Mouse (Mus musculus): Measurements from ENCODE around the gene Immp2l. TPM values are rescaled to one million over a fixed set of nuclear protein-coding genes. Genes with fewer than 3 reads are reported as not detected.
A peak's percentile ranks its signal among the peaks of the same experiment; 100 is the strongest.
"Not testable (repeated sequence)": the region's sequence is repeated elsewhere in the genome, so short reads cannot be mapped to it uniquely, and the experiment has no call there.

Immp2l gene
- polyA plus RNA-seq, 1 experiment from 2014 or later: 9.2 TPM

DNA sequence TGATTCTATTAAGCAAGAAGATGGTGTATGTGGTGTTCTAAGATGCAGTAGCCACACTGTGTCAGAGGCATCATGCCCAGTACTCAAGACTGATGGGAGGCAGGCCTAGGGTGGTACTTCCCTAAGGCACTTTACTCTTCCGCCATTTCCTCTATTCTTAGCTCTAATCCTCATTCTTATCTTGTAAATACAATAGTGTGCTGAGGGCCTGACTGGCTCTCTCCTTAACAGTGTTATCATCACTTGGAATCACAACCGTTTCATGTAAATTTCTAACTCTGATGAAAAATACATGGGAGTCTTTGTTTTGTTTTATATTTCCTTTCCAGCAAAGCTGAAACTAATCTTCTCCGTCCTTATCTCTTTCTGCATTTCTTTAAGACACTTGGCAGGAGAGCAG, 750.1 kb downstream of the Immp2l start:
- H3K9me3 ChIP-seq (ENCODE audit: control insufficient read depth, low read length): no peaks in the 10 kb centered on the region
- H3K27me3 ChIP-seq (ENCODE audit: control insufficient read depth, insufficient read depth, low read length): no peaks in the 10 kb centered on the region
- H3K4me2 ChIP-seq (ENCODE audit: low read depth): no peak overlapping the region
- H3K36me3 ChIP-seq (ENCODE audit: control insufficient read depth, insufficient read depth, low read length): no peaks in the 10 kb centered on the region
- no peak for DNase-seq (ENCODE audit: low spot score)
- no peaks in the 10 kb centered on the region for H3K4me1 ChIP-seq (ENCODE audit: control insufficient read depth, insufficient read depth, low read length)
- 89% methylated on average over 3 of the region's 3 CpGs for WGBS
- H3K9ac ChIP-seq (ENCODE audit: low read length): no peak overlapping the region
- no peak for ATAC-seq (ENCODE audit: insufficient read depth, low FRiP score, low TSS enrichment)
- no peak overlapping the region for H3K4me3 ChIP-seq (ENCODE audit: low read depth, low read length)
- no peak overlapping the region for H3K27ac ChIP-seq (ENCODE audit: low read depth, low read length)

DNA sequence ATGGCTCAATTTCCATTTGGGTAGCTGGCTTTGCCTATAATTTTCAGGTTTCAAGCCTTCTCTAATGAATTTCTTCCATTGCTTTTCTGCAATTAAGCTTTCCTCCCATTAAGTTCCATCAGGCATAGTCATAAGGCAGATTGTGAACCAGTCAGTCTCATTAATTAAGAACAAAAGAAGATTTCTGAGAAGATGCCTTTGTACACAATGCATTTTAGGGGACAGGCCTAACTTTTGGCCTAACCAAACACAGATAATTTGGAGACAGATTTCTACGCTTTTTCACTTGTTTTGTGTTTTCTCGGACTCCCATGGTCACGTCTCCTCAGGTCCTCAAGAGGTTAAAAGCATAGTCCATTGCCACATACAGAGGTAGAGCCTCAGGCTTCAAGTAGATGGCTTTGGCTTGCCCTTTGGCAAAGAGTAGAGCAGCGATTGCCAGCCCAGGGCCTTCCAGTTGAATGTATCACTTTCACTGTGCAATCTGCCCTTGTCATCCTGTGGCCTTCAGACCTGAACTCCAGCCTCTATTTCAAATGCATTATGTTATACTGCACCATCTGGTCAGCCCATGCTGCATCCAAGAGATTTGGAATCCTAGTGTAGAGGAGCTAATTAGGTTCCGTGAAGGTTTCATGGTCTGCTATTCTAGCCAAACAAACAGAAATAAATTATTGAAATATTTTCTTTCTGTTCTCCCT, 750.9 kb downstream of the Immp2l start:
- H3K36me3 ChIP-seq (ENCODE audit: control insufficient read depth, insufficient read depth, low read length): no peaks in the 10 kb centered on the region
- 80% methylated on average over 5 of the region's 5 CpGs for WGBS
- no peak overlapping the region for H3K4me3 ChIP-seq (ENCODE audit: low read depth, low read length)
- no peak overlapping the region for H3K9ac ChIP-seq (ENCODE audit: low read length)
- no peaks in the 10 kb centered on the region for H3K27me3 ChIP-seq (ENCODE audit: control insufficient read depth, insufficient read depth, low read length)
- no peak overlapping the region for H3K27ac ChIP-seq (ENCODE audit: low read depth, low read length)
- ATAC-seq (ENCODE audit: insufficient read depth, low FRiP score, low TSS enrichment) (no peak), DNase-seq (ENCODE audit: low spot score) (no peak)
- no peaks in the 10 kb centered on the region for H3K4me1 ChIP-seq (ENCODE audit: control insufficient read depth, insufficient read depth, low read length)
- H3K9me3 ChIP-seq (ENCODE audit: control insufficient read depth, low read length): no peaks in the 10 kb centered on the region
- no peak overlapping the region for H3K4me2 ChIP-seq (ENCODE audit: low read depth)

DNA sequence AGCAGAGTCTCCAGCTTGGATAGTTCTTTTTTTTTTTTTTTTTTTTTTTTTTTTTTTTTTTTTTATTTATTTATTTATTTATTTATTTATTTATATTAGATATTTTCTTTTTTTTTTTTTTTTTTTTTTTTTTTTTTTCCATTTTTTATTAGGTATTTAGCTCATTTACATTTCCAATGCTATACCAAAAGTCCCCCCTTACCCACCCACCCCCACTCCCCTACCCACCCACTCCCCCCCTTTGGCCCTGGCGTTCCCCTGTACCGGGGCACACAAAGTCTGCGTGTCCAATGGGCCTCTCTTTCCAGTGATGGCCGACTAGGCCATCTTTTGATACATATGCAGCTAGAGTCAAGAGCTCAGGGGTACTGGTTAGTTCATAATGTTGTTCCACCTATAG, 753.9 kb downstream of the Immp2l start:
- H3K9me3 ChIP-seq (ENCODE audit: control insufficient read depth, low read length); H3K4me1 ChIP-seq (ENCODE audit: control insufficient read depth, insufficient read depth, low read length); H3K36me3 ChIP-seq (ENCODE audit: control insufficient read depth, insufficient read depth, low read length); DNase-seq (ENCODE audit: low spot score); H3K4me3 ChIP-seq (ENCODE audit: low read depth, low read length); H3K4me2 ChIP-seq (ENCODE audit: low read depth); H3K9ac ChIP-seq (ENCODE audit: low read length); H3K27ac ChIP-seq (ENCODE audit: low read depth, low read length); H3K27me3 ChIP-seq (ENCODE audit: control insufficient read depth, insufficient read depth, low read length): not testable (repeated sequence)
- ATAC-seq (ENCODE audit: insufficient read depth, low FRiP score, low TSS enrichment): peak; percentile 90
- WGBS: no CpG with 5 or more reads among the region's 4 CpGs

DNA sequence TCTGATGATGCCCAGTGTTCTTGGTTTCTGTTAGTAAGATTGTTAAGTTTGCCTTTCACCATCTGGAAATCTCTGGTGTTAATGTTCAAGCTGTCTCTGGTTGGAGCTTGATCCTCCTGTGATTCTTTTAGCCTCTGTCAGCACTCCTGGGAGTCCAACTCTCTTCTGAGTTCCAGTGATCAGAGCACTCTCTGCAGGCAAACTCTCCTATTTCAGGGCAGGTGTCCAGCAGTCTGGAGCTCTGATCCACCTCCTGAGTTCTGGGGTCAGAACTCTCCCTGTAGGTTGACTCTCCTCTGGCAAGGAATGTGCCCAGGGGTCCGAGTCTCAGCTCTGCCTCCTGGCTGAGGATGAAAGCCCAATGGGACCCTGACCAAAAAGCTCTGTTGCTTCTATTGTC, 769.8 kb downstream of the Immp2l start:
- H3K27me3 ChIP-seq (ENCODE audit: control insufficient read depth, insufficient read depth, low read length); H3K4me3 ChIP-seq (ENCODE audit: low read depth, low read length); DNase-seq (ENCODE audit: low spot score); H3K4me1 ChIP-seq (ENCODE audit: control insufficient read depth, insufficient read depth, low read length); H3K27ac ChIP-seq (ENCODE audit: low read depth, low read length); H3K4me2 ChIP-seq (ENCODE audit: low read depth); H3K9ac ChIP-seq (ENCODE audit: low read length); ATAC-seq (ENCODE audit: insufficient read depth, low FRiP score, low TSS enrichment); H3K9me3 ChIP-seq (ENCODE audit: control insufficient read depth, low read length); H3K36me3 ChIP-seq (ENCODE audit: control insufficient read depth, insufficient read depth, low read length): not testable (repeated sequence)
- 88% methylated on average over 1 of the region's 1 CpGs for WGBS

DNA sequence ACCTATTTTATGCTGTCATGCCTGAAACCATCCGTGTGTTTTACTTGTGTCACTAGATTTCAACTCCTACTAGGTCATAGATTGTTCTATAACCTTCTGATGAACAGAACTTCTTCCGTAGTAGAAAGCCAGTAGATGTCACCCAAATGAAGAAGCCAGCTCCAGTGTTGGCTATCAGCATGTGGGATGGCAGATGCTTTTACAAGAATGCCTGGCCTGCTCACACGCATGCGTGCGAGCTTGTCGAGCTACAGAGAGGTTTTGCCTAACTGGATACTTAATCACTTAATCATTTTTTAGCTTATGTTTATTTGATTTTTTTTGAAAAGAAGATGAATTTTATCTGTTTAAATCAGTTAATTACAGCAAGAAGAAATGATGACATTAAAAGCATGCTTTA, 805.6 kb downstream of the Immp2l start:
- no peaks in the 10 kb centered on the region for H3K9me3 ChIP-seq (ENCODE audit: control insufficient read depth, low read length)
- H3K36me3 ChIP-seq (ENCODE audit: control insufficient read depth, insufficient read depth, low read length): no peaks in the 10 kb centered on the region
- H3K4me1 ChIP-seq (ENCODE audit: control insufficient read depth, insufficient read depth, low read length): no peaks in the 10 kb centered on the region
- ATAC-seq (ENCODE audit: insufficient read depth, low FRiP score, low TSS enrichment): no peak
- H3K27me3 ChIP-seq (ENCODE audit: control insufficient read depth, insufficient read depth, low read length): no peaks in the 10 kb centered on the region
- H3K9ac ChIP-seq (ENCODE audit: low read length): no peak overlapping the region
- WGBS: 91% methylated on average over 6 of the region's 6 CpGs
- no peak overlapping the region for H3K4me2 ChIP-seq (ENCODE audit: low read depth)
- no peak overlapping the region for H3K4me3 ChIP-seq (ENCODE audit: low read depth, low read length)
- DNase-seq (ENCODE audit: low spot score): no peak
- H3K27ac ChIP-seq (ENCODE audit: low read depth, low read length): no peak overlapping the region

DNA sequence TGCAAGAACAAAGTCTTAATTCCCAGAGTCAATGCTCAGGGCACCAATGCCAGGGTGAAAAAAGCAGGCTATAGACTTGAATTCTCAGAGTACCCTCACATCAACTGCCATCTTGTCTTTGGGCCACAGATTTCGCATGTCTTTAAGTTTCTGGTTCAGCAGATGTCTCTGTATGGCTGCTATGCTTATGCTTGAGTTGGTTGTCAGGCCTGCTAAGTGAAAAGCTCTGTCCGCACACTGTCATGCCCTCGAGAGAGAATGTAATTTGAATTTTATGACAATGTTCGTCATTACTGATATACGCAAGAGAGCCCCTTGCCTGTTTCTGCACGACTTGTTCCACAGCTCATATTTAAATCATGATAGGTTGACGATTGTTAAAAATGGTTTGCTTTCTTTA, 807.8 kb downstream of the Immp2l start:
- Histone ChIP-seq H3K9me3 (ENCODE audit: control insufficient read depth, low read length) (no peaks in the 10 kb centered on the region), H3K4me1 (ENCODE audit: control insufficient read depth, insufficient read depth, low read length) (no peaks in the 10 kb centered on the region), H3K36me3 (ENCODE audit: control insufficient read depth, insufficient read depth, low read length) (no peaks in the 10 kb centered on the region), H3K4me3 (ENCODE audit: low read depth, low read length) (no peak overlapping the region), H3K9ac (ENCODE audit: low read length) (no peak overlapping the region), H3K27me3 (ENCODE audit: control insufficient read depth, insufficient read depth, low read length) (no peaks in the 10 kb centered on the region), H3K4me2 (ENCODE audit: low read depth) (no peak overlapping the region), H3K27ac (ENCODE audit: low read depth, low read length) (no peak overlapping the region)
- DNase-seq (ENCODE audit: low spot score) (no peak), ATAC-seq (ENCODE audit: insufficient read depth, low FRiP score, low TSS enrichment) (no peak)
- WGBS: 83% methylated on average over 7 of the region's 7 CpGs

DNA sequence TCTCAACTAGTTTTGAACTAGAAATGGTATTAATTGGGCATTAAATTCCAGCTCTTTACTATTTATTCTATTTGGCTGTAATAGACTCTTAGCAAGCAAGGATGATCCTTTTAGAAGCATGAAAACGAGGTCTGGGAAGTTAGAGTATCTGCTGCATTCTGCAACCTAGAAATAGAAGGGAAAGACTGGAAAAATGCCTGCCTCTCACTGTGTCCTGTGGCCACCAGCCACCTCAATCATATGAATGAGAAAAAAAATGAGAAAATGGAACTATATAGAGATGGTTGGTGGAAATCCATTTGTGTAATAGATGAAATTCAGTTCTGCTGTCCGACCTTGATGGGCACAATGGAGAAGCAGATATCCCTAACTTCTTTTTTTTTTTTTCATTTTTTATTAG, 810.8 kb downstream of the Immp2l start:
- ATAC-seq (ENCODE audit: insufficient read depth, low FRiP score, low TSS enrichment) (no peak), DNase-seq (ENCODE audit: low spot score) (no peak)
- H3K27me3 ChIP-seq (ENCODE audit: control insufficient read depth, insufficient read depth, low read length): no peaks in the 10 kb centered on the region
- H3K4me1 ChIP-seq (ENCODE audit: control insufficient read depth, insufficient read depth, low read length): no peaks in the 10 kb centered on the region
- H3K36me3 ChIP-seq (ENCODE audit: control insufficient read depth, insufficient read depth, low read length): no peaks in the 10 kb centered on the region
- no peak overlapping the region for H3K27ac ChIP-seq (ENCODE audit: low read depth, low read length)
- WGBS: 85% methylated on average over 2 of the region's 2 CpGs
- H3K4me2 ChIP-seq (ENCODE audit: low read depth): no peak overlapping the region
- no peak overlapping the region for H3K9ac ChIP-seq (ENCODE audit: low read length)
- H3K4me3 ChIP-seq (ENCODE audit: low read depth, low read length): no peak overlapping the region
- H3K9me3 ChIP-seq (ENCODE audit: control insufficient read depth, low read length): no peaks in the 10 kb centered on the region

DNA sequence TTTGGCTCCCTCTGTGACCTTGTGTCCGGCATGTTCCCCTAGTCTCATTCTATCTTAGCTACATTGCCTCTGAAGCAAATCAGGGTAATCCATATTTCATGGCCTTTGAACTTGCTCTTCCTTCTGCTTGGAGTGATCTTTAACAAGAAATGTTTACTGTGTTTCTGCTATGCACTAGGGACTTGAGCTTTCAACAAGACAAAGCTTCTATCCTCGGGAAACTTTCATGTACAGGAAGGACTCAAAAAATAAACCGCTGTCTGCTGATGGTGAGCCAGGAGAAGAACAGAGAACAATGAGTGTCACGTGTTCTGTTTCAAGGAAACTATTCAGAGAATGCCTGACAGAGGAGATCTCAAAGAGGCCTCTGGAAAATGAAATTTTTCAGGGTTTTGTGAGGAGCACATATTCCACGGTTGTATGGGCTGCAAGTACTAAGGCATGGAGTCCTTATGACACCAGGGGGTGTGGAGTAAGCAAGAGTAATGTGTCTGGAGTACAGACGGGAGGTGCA, 814.5 kb downstream of the Immp2l start:
- ATAC-seq (ENCODE audit: insufficient read depth, low FRiP score, low TSS enrichment) (no peak), DNase-seq (ENCODE audit: low spot score) (no peak)
- H3K36me3 ChIP-seq (ENCODE audit: control insufficient read depth, insufficient read depth, low read length): no peaks in the 10 kb centered on the region
- no peaks in the 10 kb centered on the region for H3K27me3 ChIP-seq (ENCODE audit: control insufficient read depth, insufficient read depth, low read length)
- no peaks in the 10 kb centered on the region for H3K9me3 ChIP-seq (ENCODE audit: control insufficient read depth, low read length)
- no peaks in the 10 kb centered on the region for H3K4me1 ChIP-seq (ENCODE audit: control insufficient read depth, insufficient read depth, low read length)
- H3K27ac ChIP-seq (ENCODE audit: low read depth, low read length): no peak overlapping the region
- WGBS: 79% methylated on average over 6 of the region's 6 CpGs
- H3K4me2 ChIP-seq (ENCODE audit: low read depth): no peak overlapping the region
- no peak overlapping the region for H3K4me3 ChIP-seq (ENCODE audit: low read depth, low read length)
- H3K9ac ChIP-seq (ENCODE audit: low read length): no peak overlapping the region

DNA sequence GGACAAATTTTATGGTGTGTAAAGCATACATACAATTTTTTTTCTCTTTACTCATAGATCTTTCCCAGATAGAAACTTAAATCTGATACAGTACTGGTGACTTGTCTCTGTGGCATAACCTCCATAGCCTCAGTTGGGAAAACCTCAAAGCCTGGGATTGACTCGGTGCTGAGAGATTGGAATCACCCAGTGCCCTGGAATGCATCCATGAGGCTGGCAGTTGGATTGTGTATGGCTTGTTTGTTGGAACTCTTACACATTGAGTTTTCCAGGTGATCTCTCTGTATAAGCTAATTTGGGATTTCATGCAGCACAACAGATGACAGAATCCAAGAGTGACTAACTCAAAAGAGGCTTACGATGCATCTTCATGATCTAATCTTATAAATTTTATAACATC, 815.4 kb downstream of the Immp2l start:
- Histone ChIP-seq H3K4me2 (ENCODE audit: low read depth) (no peak overlapping the region), H3K4me1 (ENCODE audit: control insufficient read depth, insufficient read depth, low read length) (no peaks in the 10 kb centered on the region), H3K9me3 (ENCODE audit: control insufficient read depth, low read length) (no peaks in the 10 kb centered on the region), H3K36me3 (ENCODE audit: control insufficient read depth, insufficient read depth, low read length) (no peaks in the 10 kb centered on the region), H3K27ac (ENCODE audit: low read depth, low read length) (no peak overlapping the region), H3K9ac (ENCODE audit: low read length) (no peak overlapping the region), H3K27me3 (ENCODE audit: control insufficient read depth, insufficient read depth, low read length) (no peaks in the 10 kb centered on the region), H3K4me3 (ENCODE audit: low read depth, low read length) (no peak overlapping the region)
- DNase-seq (ENCODE audit: low spot score) (no peak), ATAC-seq (ENCODE audit: insufficient read depth, low FRiP score, low TSS enrichment) (no peak)
- WGBS: 95% methylated on average over 2 of the region's 2 CpGs
